Mouse (Mus musculus) thymus, postnatal 0 days (tissue): ENCODE measurements around the gene Tbl1x. TPM values are rescaled to one million over a fixed set of nuclear protein-coding genes. Genes with fewer than 3 reads are reported as not detected.
A peak's percentile ranks its signal among the peaks of the same experiment; 100 is the strongest.
"Not testable (repeated sequence)": the region's sequence is repeated elsewhere in the genome, so short reads cannot be mapped to it uniquely, and the experiment has no call there.

Experiments used
- DNase-seq: peaks from one replicate; pipeline ENCODE4 v3.0.0-alpha.2; 2015; ENCODE audit warnings: low spot score
- polyA plus RNA-seq: library from polyadenylated mRNA; unstranded; fragments of >200 nt; fragmentation: Nextera tagmentation; extraction: Ambion mirVana; gene quantifications from 2 replicates; pipeline ENCODE4 v1.2.1, GENCODE M21; 2015

The Tbl1x gene
- polyA plus RNA-seq, result 42.5 and 46.1 TPM in 2 replicates

- DNase-seq, result peak; percentile 62
These were observed at the start of gene Tbl1x for GRCm38 (mm10) chrX:77510371-77511300. Gene Tbl1x, plus strand, starts transcription at chrX:77511013.

DNA sequence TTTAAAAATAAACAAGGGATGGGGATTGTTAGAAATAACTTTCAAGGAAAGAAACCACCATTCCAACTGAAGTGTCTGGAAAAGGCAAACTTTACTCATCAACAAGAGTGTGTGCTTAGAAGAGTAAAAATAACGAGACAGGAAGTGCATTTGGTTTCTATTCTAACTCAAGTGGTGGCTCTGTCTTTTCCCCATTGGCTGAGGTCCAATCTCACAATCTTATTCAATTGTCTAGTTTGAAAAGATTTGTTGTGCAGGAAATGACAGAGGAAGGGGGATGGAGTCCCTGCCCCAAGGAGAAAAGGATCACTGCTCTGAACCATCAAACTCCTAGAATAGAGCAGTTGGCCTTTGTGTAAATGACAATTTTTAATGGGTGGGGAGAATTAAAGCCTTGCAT, 41.6 kb upstream of the Tbl1x start:
- DNase-seq, result no peak

- DNase-seq, result no peak
These were observed 38.0 kb upstream of the Tbl1x start for GRCm38 (mm10) chrX:77472858-77473257.

DNA sequence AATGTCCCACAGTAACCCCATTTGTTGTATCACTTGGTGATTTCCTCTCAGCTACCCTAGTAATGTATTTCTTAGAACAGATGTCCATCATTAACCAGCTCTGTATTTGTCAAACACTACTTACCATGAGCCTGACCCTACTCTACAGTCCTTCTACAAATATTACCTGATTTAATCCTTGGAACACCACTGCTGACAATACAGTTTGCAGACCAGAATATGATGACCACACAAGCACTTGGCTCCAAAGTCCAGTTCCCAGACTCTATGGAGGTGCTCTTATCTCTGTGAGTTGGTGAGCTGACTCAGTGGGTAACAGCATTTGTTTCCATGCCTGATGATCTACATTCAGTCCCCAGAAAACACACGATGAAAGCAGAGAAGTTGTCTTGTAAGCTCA, 37.3 kb upstream of the Tbl1x start:
- DNase-seq, result no peak

DNA sequence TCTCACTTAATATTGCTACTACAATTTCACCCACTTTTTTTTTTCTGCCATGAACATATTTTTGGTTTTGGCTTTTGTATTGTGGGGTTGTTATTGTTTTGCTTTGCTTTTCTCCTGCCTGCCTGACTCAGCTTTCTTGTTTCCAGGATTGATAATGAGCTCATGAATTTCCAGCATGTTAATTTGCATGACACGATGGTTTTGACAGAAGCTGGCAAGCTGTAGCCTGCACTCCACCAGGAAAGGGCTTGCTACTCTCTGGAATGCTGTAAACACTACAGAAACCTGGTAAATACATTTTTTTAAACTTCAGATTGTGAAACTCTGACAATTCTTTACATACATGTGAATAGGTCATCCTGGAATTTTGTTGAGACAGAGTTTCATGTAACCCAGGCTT, 36.3 kb upstream of the Tbl1x start:
- no peak for DNase-seq

- DNase-seq, result no peak
These were observed 33.3 kb upstream of the Tbl1x start for GRCm38 (mm10) chrX:77477526-77477925.

DNA sequence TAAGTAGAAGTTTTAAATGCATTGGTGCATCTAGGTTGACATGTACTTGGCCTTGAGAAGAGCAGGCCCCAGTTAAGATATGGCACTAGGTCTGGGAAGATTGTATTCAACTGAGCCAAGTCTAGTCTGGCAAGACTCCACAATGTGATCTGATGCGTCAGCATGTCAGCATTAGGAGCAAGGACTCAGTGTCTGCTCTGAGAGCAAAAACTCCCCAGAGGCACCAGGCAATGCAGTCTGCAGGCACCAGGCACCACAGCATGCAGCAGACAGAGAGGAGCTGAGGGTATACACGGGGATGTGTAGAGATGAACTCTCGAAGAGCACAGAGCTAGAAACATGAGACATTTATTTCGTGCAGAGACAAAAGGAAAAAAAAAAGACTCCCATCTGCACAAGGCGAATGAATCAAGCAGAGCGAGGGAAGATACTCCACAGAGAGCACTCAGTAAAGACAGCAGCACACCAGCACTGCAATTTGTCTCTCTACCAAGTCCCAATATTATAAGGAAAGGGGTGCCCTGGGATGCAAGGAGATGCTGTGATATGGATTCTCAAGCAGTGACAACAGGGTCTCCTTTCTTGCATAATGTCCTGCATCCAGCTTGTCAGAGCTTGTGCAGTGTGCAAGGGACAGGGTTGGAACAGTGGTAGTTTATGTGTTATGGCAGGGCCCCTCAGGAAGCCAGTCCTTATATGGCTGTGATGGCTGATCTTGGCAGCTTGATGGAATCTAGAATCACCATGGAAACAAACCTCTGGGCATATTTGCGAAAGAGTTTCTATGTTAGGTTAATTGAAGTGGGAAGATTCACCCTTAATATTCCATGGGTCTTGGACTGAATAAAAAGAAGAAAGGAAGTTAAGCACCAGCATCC, 22.7 kb upstream of the Tbl1x start:
- no peak for DNase-seq

DNA sequence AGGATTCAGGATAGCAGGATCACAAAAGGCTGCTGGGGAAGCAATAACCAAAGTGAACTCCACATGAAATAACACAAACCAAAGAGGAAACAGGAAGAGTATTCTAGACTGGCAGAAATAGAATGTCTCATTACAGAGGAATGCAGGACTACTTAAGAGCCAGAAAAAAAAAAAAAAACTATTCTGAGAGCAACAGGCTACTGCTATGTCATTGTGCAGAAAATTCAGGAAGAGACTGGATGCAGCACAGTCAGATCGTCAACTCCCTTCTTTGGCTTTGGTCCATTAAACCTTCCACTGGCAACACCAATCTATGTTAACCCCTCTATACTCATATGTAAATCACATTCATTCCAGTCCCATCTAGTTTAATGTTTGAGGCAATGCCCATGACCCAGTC, 20.7 kb upstream of the Tbl1x start:
- no peak for DNase-seq

- peak; percentile 88 for DNase-seq
These were observed 1.7 kb upstream of the Tbl1x start for GRCm38 (mm10) chrX:77509149-77509548.

DNA sequence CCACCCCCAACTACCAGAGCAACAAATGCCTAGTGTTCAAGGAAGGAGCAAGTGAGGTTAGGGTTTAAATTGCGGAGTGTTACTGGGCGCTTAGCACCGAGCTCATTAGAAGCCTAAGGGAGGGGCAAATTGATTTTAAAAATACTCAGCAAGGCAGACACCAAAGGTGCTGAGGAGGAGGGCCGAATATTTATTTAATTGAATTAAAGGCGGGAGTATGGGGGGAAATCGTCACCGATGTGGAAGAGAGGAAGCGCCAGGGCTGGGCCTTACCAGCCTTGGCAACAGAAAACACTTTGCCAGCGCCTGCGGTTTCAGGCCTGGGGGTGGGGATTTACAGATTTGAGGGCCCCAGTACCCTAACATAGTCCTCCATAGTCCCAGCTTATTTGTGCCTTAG, 1.0 kb upstream of the Tbl1x start:
- DNase-seq, result peak; percentile 56

GRCm38 (mm10) chrX:77511301-77511993, 634 bp downstream of the Tbl1x start:
- peak; percentile 28 for DNase-seq

DNA sequence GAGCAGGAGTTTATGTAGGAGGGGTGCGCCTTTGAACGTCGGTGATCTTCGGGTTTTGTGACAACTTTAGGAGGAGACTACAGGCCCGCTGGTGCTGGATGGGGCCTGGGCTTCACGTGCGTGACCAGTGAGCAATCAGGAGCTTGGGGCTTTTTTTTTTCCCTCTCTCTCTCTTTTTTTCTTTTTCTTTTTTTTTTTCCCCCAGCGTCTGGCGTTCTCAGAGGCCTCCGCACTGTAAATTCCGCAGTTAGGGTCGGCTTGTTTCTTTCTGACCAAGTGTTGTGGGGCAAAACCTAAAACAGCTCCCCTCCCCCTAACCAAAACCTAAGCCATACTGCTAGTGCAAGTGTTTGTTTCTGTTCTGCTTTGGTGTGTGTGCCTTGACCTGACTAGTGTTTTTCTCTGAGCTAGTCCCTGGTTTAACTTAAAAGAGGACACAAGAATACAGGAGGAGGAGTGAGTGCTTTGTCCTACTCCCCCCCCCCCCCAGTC, 1.2 kb downstream of the Tbl1x start:
- DNase-seq, result no peak

- no peak for DNase-seq
These were observed 6.7 kb downstream of the Tbl1x start for GRCm38 (mm10) chrX:77517274-77518085.

DNA sequence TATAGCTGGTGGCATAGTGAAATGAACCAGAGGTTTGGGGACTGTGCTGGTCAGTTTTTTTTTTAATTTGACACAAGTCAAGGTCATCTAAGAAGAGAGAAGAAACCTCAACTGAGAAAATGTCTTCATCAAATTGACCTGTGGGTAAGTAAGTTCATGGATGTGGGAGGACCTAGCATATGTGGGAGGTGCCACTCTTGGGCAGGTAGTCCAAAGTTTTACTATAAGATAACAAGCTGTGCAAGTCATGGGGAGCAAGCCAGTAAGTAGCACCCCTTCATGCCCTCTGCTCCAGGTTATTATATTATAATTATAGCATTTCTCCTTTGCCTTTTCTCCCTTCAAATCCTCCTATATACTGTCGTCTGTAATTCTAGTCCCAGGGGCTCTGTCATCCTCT, 8.1 kb downstream of the Tbl1x start:
- DNase-seq, result no peak

GRCm38 (mm10) chrX:77522842-77523375, 12.1 kb downstream of the Tbl1x start:
- DNase-seq, result no peak

GRCm38 (mm10) chrX:77525179-77525578, 14.4 kb downstream of the Tbl1x start:
- no peak for DNase-seq

DNA sequence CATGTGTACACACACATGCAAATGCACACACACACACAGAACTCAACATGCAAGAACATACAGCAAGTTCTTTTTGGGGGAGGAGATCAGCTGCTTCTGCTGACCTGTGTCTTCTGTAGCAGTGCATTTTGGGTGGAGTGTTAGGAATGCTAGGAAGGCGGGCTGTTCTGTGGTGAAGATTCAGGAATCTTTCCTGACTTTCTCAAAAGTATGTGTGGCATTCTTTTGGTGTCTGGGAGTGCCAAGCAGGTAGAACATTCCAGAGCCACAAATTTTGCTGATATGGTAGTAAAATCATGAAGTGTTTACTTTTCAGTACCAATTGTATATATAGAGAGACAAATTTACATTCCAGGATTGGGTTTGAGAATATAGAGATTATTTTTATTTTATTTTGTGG, 17.6 kb downstream of the Tbl1x start:
- DNase-seq, result no peak

GRCm38 (mm10) chrX:77530997-77531396, 20.2 kb downstream of the Tbl1x start:
- DNase-seq, result no peak

DNA sequence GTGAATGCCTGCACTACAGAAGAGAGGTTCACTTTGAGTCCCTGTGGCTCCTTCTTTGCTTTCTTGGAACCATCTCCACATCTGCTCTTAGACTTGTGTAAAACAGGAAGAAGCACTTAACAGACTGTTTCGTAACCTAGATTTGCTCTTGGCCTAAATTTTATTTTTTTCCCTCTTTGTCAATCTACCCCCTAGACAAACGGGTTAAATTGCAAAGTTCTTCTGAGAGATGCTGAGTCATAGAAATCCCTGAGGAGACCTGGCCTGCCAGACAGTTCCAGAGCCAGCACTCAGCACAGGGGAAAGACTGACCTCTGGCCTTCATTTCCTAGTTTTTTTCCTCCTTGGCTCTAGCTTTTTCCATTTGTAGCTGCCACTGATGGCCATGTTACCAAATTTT, 23.1 kb downstream of the Tbl1x start:
- peak; percentile 25 for DNase-seq

- not testable (repeated sequence) for DNase-seq
These were observed 29.0 kb downstream of the Tbl1x start for GRCm38 (mm10) chrX:77539770-77540169.
